Mouse (Mus musculus): ENCODE measurements around the gene Plekhm1.

- TF ChIP-seq MYC (IDR thresholded peaks at IDR 0.05; ENCODE audit: low read depth, low read length) (no peak), MAX (IDR thresholded peaks at IDR 0.05; ENCODE audit: low read length) (no peak), TBP (IDR thresholded peaks at IDR 0.05; ENCODE audit: low read depth, low read length) (no peak), POLR2A (IDR thresholded peaks at IDR 0.05; ENCODE audit: control insufficient read depth in 1 of 2, insufficient read depth in 1 of 2, low read depth in 1 of 2, low read length in 2 of 2, poor library complexity in 1 of 2) (no peak), USF1 (IDR thresholded peaks at IDR 0.05; ENCODE audit: low read depth, low read length) (no peak), RAD21 (IDR thresholded peaks at IDR 0.05; ENCODE audit: low read depth, low read length) (no peak), CTCF (IDR thresholded peaks at IDR 0.05 in 2 of 3, conservative IDR thresholded peaks at IDR 0.05 in 1 of 3; ENCODE audit: control insufficient read depth in 1 of 3, insufficient read depth in 1 of 3, low read depth in 2 of 3, low read length in 3 of 3, poor library complexity in 1 of 3, severe bottlenecking in 1 of 3) (no peak), GABPA (IDR thresholded peaks at IDR 0.05; ENCODE audit: low read depth, low read length) (no peak), TAL1 (IDR thresholded peaks at IDR 0.05; ENCODE audit: low read length) (no peak)
Measured at GRCm38 (mm10) chr11:103402738-103403137, 9.7 kb downstream of the Plekhm1 start.

Data from MEL (cell line).